Mouse (Mus musculus) kidney, postnatal 25 days (tissue): Measurements from ENCODE around the gene Fbxl13.

Source experiments
- DNase-seq, 2 experiments: peaks; one replicate each; pipeline ENCODE4 v3.0.0; 2021; ENCODE audit warnings: mixed read lengths in 2 of 2

Gene Fbxl13

GRCm38 (mm10) chr5:21574386-21575209 lies 70.8 kb downstream of the Fbxl13 start:
- DNase-seq = no peak

GRCm38 (mm10) chr5:21572764-21573416 lies 72.5 kb downstream of the Fbxl13 start:
- DNase-seq = no peak

DNA sequence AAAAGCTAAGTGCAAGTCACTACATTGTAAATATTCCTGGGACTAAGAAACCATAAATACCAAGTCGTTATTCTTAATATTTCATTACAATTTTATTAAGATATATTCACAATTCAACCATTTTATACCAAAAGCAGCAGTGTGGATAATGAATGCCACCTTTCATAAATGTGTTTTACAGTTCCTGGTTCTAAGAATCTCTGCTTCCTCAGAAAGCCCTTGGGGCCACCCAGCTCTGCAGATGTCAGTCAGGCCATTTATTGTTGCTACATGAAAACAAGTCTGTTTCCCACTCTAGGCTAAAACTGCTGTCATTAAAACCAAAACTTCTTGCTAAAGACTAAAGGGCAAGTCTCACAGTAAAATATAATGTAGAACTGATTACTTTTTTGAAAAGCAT lies 77.7 kb downstream of the Fbxl13 start:
- no peak for DNase-seq

GRCm38 (mm10) chr5:21565392-21566065 lies 79.9 kb downstream of the Fbxl13 start:
- DNase-seq = no peak

GRCm38 (mm10) chr5:21563936-21564335 lies 81.5 kb downstream of the Fbxl13 start:
- DNase-seq = peak; percentile 41 to 49

GRCm38 (mm10) chr5:21556502-21556901 lies 88.9 kb downstream of the Fbxl13 start:
- DNase-seq = no peak

DNA sequence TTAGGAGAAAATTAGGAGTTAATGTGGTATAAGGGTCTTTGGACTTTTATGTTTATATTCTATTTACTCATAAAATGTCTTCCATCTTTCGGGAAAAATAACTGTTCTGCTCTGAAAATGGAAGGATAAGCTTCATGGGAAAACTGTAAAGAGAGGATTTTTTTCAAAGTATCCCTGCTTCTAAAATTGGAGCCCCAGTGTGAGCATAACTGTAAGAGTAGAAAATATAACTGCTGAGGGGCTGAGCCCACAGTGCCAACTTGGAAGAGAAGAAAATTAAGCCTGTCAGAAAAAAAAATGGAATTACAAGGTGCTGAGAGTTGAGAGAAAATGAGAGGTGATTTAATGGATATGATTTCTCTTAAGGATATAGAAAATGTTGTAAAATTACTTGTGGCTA lies 90.7 kb downstream of the Fbxl13 start:
- DNase-seq = no peak

- DNase-seq = no peak
Observed at GRCm38 (mm10) chr5:21553685-21554084, 91.7 kb downstream of the Fbxl13 start.

GRCm38 (mm10) chr5:21547005-21547404 lies 98.4 kb downstream of the Fbxl13 start:
- DNase-seq = no peak

GRCm38 (mm10) chr5:21545786-21546185 lies 99.6 kb downstream of the Fbxl13 start:
- DNase-seq = no peak

DNA sequence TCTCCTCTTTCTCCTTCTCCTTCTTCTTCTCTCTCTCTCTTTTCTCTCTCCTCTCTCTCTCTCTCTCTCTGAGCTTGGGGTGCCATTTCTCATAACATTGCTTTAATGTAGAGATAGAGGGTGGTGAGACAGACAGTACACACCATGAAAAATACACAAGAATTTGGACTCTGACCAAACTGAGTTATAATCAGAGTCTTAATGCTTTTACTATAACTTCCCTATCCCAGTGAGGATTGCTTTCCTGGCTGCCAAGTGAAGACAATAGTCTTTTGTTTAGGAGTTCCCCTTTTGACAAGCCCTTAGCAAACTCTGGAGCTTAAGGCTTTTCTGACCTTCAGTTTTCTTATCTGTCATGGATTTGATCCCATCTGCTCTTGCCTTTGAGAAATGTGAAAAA lies 100.2 kb downstream of the Fbxl13 start:
- DNase-seq = no peak

- no peak for DNase-seq
Observed at GRCm38 (mm10) chr5:21544821-21545220, 100.6 kb downstream of the Fbxl13 start.

- DNase-seq = no peak
Observed at GRCm38 (mm10) chr5:21543409-21544201, 101.8 kb downstream of the Fbxl13 start, which contains the start of gene Lrrc17. Gene Lrrc17, plus strand, starts transcription at chr5:21543559.

GRCm38 (mm10) chr5:21542226-21542625 lies 103.2 kb downstream of the Fbxl13 start:
- no peak for DNase-seq

GRCm38 (mm10) chr5:21532921-21533320 lies 112.5 kb downstream of the Fbxl13 start:
- DNase-seq = no peak

- DNase-seq = no peak
Observed at GRCm38 (mm10) chr5:21532126-21532525, 113.3 kb downstream of the Fbxl13 start.

GRCm38 (mm10) chr5:21529110-21529720 lies 116.2 kb downstream of the Fbxl13 start:
- DNase-seq = no peak

DNA sequence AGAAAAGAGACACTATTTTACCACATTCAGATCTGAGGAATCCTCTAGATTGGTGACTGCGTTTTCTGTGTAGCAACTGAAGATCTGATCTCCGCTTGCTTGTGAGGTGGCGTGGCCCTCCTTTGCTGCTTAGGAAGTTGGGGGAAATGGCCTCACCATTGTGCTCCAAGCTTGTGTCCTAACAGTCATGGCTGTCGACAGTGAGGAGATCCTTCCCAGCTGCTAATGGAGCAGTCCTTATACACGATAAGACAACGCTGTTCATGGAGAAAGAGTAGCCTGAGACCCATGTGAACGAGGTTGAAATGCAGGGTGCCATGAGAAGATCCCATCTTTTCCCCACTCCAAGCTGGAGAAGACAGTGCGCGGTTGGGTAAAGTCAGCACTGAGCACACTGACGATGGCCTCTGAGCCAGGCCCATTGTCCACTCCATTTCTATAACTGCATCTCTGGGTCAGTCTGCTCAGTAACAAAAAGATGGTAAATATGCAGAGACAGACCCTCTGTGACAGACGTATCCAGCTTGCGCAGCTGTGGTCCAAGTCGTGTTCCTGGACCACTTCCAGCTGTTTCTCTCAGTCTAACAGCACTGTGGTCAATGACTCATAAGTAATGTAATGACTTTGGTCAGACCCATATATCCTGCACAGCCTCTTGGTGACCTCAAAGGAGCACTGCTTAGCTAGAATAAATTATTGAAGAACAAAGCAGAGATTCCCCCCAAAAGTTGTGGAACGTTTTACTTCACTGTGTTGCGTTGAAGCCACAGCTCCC lies 117.2 kb downstream of the Fbxl13 start:
- peak in 1 of 2 experiments; percentile 24 for DNase-seq

DNA sequence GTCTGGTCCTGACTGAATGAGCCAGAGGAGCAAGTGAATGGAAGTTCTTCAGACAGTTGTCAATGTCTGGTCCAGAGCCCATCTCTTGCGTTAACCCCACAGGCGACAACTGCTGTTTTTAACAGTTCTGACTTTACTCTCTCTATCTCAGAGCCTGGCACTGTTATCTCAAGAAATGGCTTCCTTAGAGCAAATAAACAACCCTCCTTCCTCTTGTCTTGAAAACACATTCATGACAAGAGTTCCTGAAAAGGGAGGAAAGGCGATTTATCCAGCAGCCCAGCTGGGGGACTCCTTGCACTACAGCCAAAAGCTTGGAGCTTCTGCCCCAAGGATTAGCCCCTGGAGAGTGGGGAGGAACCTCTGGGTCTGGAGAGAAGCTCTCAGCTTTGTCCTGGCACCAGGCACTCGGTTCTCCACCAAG lies 117.9 kb downstream of the Fbxl13 start:
- DNase-seq = no peak

DNA sequence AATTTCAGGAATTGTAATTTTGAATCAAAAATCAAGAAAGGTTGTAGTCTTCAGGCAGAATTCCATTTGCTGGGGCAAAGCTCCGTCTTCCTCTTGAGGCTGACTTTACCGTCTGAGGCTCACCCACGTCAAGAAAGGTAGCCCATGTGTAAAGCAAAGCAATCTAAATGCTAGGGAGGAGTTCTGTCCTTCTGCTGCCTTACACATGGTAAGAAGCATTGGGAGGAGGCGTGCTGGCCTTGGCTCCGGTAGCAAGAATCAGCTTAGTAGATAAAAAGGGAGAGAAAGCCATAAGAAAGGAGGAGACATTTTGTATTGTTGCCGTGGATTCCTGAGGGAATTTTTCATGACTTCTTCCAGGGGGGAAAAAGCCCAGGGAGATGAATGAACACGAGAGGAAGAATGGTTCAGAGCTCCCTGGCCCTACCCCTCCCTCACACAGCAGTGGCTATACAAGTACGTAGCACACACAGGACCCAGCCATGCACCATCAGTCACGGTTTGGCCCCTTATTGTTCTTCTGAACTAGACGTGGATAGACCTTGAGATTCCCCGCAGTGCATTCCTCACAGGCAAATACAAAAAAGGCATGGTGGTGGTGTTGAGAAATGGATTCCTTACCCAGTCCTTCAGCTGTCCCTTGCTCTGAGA lies 118.5 kb downstream of the Fbxl13 start:
- no peak for DNase-seq

- no peak for DNase-seq
Observed at GRCm38 (mm10) chr5:21519166-21519565, 126.3 kb downstream of the Fbxl13 start.
